Mouse (Mus musculus) heart, embryonic 13.5 days (tissue): ENCODE measurements around the gene Serpinb8. TPM values are rescaled to one million over a fixed set of nuclear protein-coding genes. Genes with fewer than 3 reads are reported as not detected.

Experiments used
- ATAC-seq: fragments of 200-750 bp; cut with Nextera tagmentation; 2 replicates; pipeline ENCODE4 v1.8.0; 2017; ENCODE audit warnings: moderate TSS enrichment; ENCODE audit not compliant: insufficient number of reproducible peaks, low FRiP score, low TSS enrichment; ENCODE audit errors: extremely low read depth
- H3K27ac ChIP-seq: fragments of 300-500 bp; sonication (generic); replicated peaks from 2 replicates; pipeline ENCODE4 v1.5.1; 2015; ENCODE audit warnings: moderate library complexity, mild to moderate bottlenecking, inconsistent platforms
- H3K27me3 ChIP-seq: fragments of 300-500 bp; sonication (generic); replicated peaks from 2 replicates; pipeline ENCODE4 v1.6.1; 2015; ENCODE audit warnings: mild to moderate bottlenecking, inconsistent platforms
- H3K36me3 ChIP-seq: fragments of 300-500 bp; sonication (generic); 2 replicates; pipeline ENCODE4 v1.6.1; 2015; ENCODE audit warnings: mild to moderate bottlenecking, inconsistent platforms
- H3K4me1 ChIP-seq: fragments of 300-500 bp; sonication (generic); 2 replicates; pipeline ENCODE4 v1.6.1; 2015; ENCODE audit warnings: inconsistent platforms
- H3K4me2 ChIP-seq: fragments of 300-500 bp; sonication (generic); 2 replicates; pipeline ENCODE4 v1.6.1; 2015; ENCODE audit warnings: inconsistent platforms, mild to moderate bottlenecking, moderate library complexity
- H3K4me3 ChIP-seq: fragments of 300-500 bp; sonication (generic); 2 replicates; pipeline ENCODE4 v1.5.1; 2015; ENCODE audit warnings: moderate library complexity, mild to moderate bottlenecking, inconsistent platforms
- H3K9ac ChIP-seq: fragments of 300-500 bp; sonication (generic); 2 replicates; pipeline ENCODE4 v1.6.1; 2015; ENCODE audit warnings: inconsistent platforms, mild to moderate bottlenecking, moderate library complexity
- H3K9me3 ChIP-seq: fragments of 300-500 bp; sonication (generic); 2 replicates; pipeline ENCODE4 v1.6.1; 2016; ENCODE audit warnings: inconsistent platforms
- WGBS: fragments of 180-500 bp; shearing (Covaris S2); methylation state at CpG from one replicate; pipeline ENCODE4 v1.1.7; 2015; ENCODE audit warnings: mixed read lengths; 5-methylcytosine and 5-hydroxymethylcytosine counted together
- polyA plus RNA-seq: library from polyadenylated mRNA; unstranded; fragments of >200 nt; fragmentation: Nextera tagmentation; extraction: Ambion mirVana; gene quantifications from 2 replicates; pipeline ENCODE4 v1.2.1, GENCODE M21; 2015

Gene Serpinb8
- polyA plus RNA-seq, result 1.1 and 1.6 TPM in 2 replicates

- 23% methylated on average over 10 of the region's 10 CpGs for WGBS
These were observed at the start of gene Serpinb8 for GRCm38 (mm10) chr1:107589691-107590470. Gene Serpinb8 (plus strand): TSS chr1:107590006.

GRCm38 (mm10) chr1:107559494-107559893 lies 30.3 kb upstream of the Serpinb8 start:
- H3K36me3 ChIP-seq, result no peaks in the 10 kb centered on the region
- H3K4me3 ChIP-seq, result no peak overlapping the region
- H3K4me1 ChIP-seq, result no peaks in the 10 kb centered on the region
- H3K4me2 ChIP-seq, result no peak overlapping the region
- WGBS, result 80% methylated on average over 3 of the region's 3 CpGs
- no peak overlapping the region for H3K27ac ChIP-seq
- ATAC-seq, result no peak
- H3K9ac ChIP-seq, result no peak overlapping the region
- H3K9me3 ChIP-seq, result no peaks in the 10 kb centered on the region
- no peaks in the 10 kb centered on the region for H3K27me3 ChIP-seq

More at GRCm38 (mm10) chr1:107589691-107590470, at the start of gene Serpinb8:
- ATAC-seq, result peak; percentile 14; the same call in 1 of the 2 replicates
- peak within 1 kb of the TSS; percentile 54 for H3K27ac ChIP-seq
- H3K27me3 ChIP-seq, result no peaks in the 10 kb centered on the region
- peak within 1 kb of the TSS; percentile 38 for H3K4me3 ChIP-seq
- peaks cover 20% of the 10 kb centered on the region for H3K4me1 ChIP-seq
- H3K36me3 ChIP-seq, result no peaks in the 10 kb centered on the region
- peak within 1 kb of the TSS; percentile 63 for H3K4me2 ChIP-seq
- H3K9ac ChIP-seq, result peak within 1 kb of the TSS; percentile 66
- H3K9me3 ChIP-seq, result no peaks in the 10 kb centered on the region

- Histone ChIP-seq H3K4me2 (no peak overlapping the region), H3K9ac (no peak overlapping the region), H3K27ac (no peak overlapping the region), H3K9me3 (no peaks in the 10 kb centered on the region), H3K27me3 (no peaks in the 10 kb centered on the region), H3K36me3 (no peaks in the 10 kb centered on the region), H3K4me3 (no peak overlapping the region), H3K4me1 (no peaks in the 10 kb centered on the region)
- no peak for ATAC-seq
- 56% methylated on average over 1 of the region's 1 CpGs for WGBS
These were observed 27.7 kb upstream of the Serpinb8 start for GRCm38 (mm10) chr1:107562110-107562509.

- Histone ChIP-seq H3K27me3 (no peaks in the 10 kb centered on the region), H3K4me3 (no peak overlapping the region), H3K4me2 (no peak overlapping the region), H3K4me1 (no peaks in the 10 kb centered on the region), H3K9me3 (no peaks in the 10 kb centered on the region), H3K27ac (no peak overlapping the region), H3K36me3 (no peaks in the 10 kb centered on the region), H3K9ac (no peak overlapping the region)
- ATAC-seq, result no peak
These were observed 24.2 kb upstream of the Serpinb8 start for GRCm38 (mm10) chr1:107565644-107566043.

GRCm38 (mm10) chr1:107576094-107576493 lies 13.7 kb upstream of the Serpinb8 start:
- H3K4me2 ChIP-seq, result no peak overlapping the region
- H3K27me3 ChIP-seq, result no peaks in the 10 kb centered on the region
- WGBS, result 59% methylated on average over 2 of the region's 2 CpGs
- H3K9me3 ChIP-seq, result no peaks in the 10 kb centered on the region
- H3K9ac ChIP-seq, result no peak overlapping the region
- H3K27ac ChIP-seq, result no peak overlapping the region
- H3K4me1 ChIP-seq, result no peaks in the 10 kb centered on the region
- no peak overlapping the region for H3K4me3 ChIP-seq
- no peaks in the 10 kb centered on the region for H3K36me3 ChIP-seq
- ATAC-seq, result no peak

- Histone ChIP-seq H3K4me2 (no peak overlapping the region), H3K4me3 (no peak overlapping the region), H3K9ac (no peak overlapping the region), H3K27me3 (no peaks in the 10 kb centered on the region), H3K9me3 (no peaks in the 10 kb centered on the region), H3K36me3 (no peaks in the 10 kb centered on the region), H3K27ac (no peak overlapping the region), H3K4me1 (no peaks in the 10 kb centered on the region)
- 56% methylated on average over 1 of the region's 1 CpGs for WGBS
- no peak for ATAC-seq
These were observed 12.3 kb upstream of the Serpinb8 start for GRCm38 (mm10) chr1:107577514-107577913.

GRCm38 (mm10) chr1:107581220-107581619 lies 8.6 kb upstream of the Serpinb8 start:
- no peak for ATAC-seq
- Histone ChIP-seq H3K9me3 (no peaks in the 10 kb centered on the region), H3K4me1 (no peaks in the 10 kb centered on the region), H3K4me2 (no peak overlapping the region), H3K27me3 (no peaks in the 10 kb centered on the region), H3K36me3 (no peaks in the 10 kb centered on the region), H3K4me3 (no peak overlapping the region), H3K9ac (no peak overlapping the region), H3K27ac (no peak overlapping the region)
- WGBS, result 63% methylated on average over 1 of the region's 1 CpGs

- no peaks in the 10 kb centered on the region for H3K9me3 ChIP-seq
- no peak overlapping the region for H3K4me2 ChIP-seq
- H3K4me1 ChIP-seq, result no peaks in the 10 kb centered on the region
- H3K27ac ChIP-seq, result no peak overlapping the region
- H3K4me3 ChIP-seq, result no peak overlapping the region
- ATAC-seq, result no peak
- H3K27me3 ChIP-seq, result no peaks in the 10 kb centered on the region
- H3K9ac ChIP-seq, result no peak overlapping the region
- H3K36me3 ChIP-seq, result no peaks in the 10 kb centered on the region
These were observed 6.9 kb upstream of the Serpinb8 start for GRCm38 (mm10) chr1:107582900-107583299.

GRCm38 (mm10) chr1:107583958-107584376 lies 5.8 kb upstream of the Serpinb8 start:
- WGBS, result 45% methylated on average over 1 of the region's 1 CpGs
- no peak overlapping the region for H3K4me3 ChIP-seq
- ATAC-seq, result no peak

GRCm38 (mm10) chr1:107584932-107585331 lies 4.9 kb upstream of the Serpinb8 start:
- Histone ChIP-seq H3K27ac (no peak overlapping the region), H3K9ac (no peak overlapping the region), H3K4me3 (no peak overlapping the region), H3K27me3 (no peaks in the 10 kb centered on the region), H3K4me2 (no peak overlapping the region), H3K4me1 (peaks cover 5% of the 10 kb centered on the region), H3K9me3 (no peaks in the 10 kb centered on the region), H3K36me3 (no peaks in the 10 kb centered on the region)
- ATAC-seq, result no peak
- WGBS, result 86% methylated on average over 3 of the region's 3 CpGs

More at GRCm38 (mm10) chr1:107583958-107584376, 5.8 kb upstream of the Serpinb8 start:
- H3K9me3 ChIP-seq, result no peaks in the 10 kb centered on the region
- no peak overlapping the region for H3K9ac ChIP-seq
- no peaks in the 10 kb centered on the region for H3K36me3 ChIP-seq
- no peak overlapping the region for H3K27ac ChIP-seq
- H3K27me3 ChIP-seq, result no peaks in the 10 kb centered on the region
- H3K4me1 ChIP-seq, result no peaks in the 10 kb centered on the region
- no peak overlapping the region for H3K4me2 ChIP-seq

- no peak overlapping the region for H3K9ac ChIP-seq
- WGBS, result 80% methylated on average over 3 of the region's 3 CpGs
These were observed 3.6 kb upstream of the Serpinb8 start for GRCm38 (mm10) chr1:107586196-107586595.

GRCm38 (mm10) chr1:107588206-107588605 lies 1.6 kb upstream of the Serpinb8 start:
- Histone ChIP-seq H3K27ac (no peak overlapping the region), H3K27me3 (no peaks in the 10 kb centered on the region), H3K9ac (no peak overlapping the region), H3K4me1 (peaks cover 20% of the 10 kb centered on the region), H3K4me3 (no peak overlapping the region), H3K4me2 (no peak overlapping the region), H3K9me3 (no peaks in the 10 kb centered on the region), H3K36me3 (no peaks in the 10 kb centered on the region)
- no peak for ATAC-seq

More at GRCm38 (mm10) chr1:107586196-107586595, 3.6 kb upstream of the Serpinb8 start:
- no peak for ATAC-seq
- Histone ChIP-seq H3K36me3 (no peaks in the 10 kb centered on the region), H3K27ac (no peak overlapping the region), H3K27me3 (no peaks in the 10 kb centered on the region), H3K4me3 (no peak overlapping the region), H3K4me1 (peaks cover 15% of the 10 kb centered on the region), H3K4me2 (no peak overlapping the region), H3K9me3 (no peaks in the 10 kb centered on the region)
